Comparison of ENCODE assay signal across 8 mouse cellular contexts in the genomic region with DNA sequence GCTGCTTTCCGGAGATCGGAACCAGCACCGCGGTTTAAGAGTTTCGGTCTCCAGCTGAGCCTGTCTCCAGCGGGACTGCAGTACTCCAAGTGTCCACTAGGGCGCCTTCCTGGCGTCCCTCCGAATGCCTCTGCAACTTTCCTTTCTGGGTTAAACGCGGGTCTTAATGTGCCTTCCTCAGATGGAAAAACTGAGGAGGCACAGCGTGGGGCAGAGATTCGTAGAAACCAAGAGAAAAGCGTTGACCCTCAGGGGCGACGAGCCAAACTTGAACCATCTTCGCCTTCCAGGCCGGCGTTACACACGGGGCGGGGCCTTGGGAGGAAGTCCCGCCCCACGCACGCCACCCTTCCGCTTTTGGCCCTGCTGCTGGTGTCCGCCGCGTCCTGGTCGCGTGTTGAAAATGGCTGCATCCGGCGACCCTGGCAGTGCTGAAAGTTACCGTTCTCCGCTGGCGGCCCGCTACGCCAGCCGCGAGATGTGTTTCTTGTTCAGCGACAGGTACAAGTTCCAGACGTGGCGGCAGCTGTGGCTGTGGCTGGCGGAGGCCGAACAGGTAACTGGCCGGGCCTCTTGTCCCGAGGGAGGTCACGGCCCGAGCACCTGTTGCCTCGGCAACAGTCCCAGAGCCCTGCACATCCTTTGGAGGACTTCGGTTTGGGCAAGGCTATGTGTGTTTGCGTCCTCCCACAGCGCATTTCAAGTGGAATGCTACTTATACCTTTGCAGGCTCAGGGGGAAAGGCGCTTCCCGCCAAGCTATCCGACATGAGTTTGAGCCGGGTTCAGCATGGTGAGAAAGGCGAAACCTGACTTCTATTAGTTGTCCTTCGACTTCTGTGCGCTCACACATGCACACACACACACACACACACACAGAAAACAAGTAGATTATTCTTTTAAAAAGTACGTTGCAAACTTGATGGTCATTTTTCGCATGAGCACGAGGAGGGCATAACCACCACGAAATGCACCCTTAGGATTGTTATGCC. TPM values are rescaled to one million over a fixed set of nuclear protein-coding genes. Genes with fewer than 3 reads are reported as not detected.
A peak's percentile ranks its signal among the peaks of the same experiment; 100 is the strongest.
DNase-seq lines count a peak whose midpoint lies in the region; ATAC-seq lines count a peak whose summit lies in the region.

A gene (plus strand): TSS at position 346 of the 991 bp plus-strand sequence.

- peak; percentile 94 for DNase-seq in R1 (ENCODE audit: low read depth, low spot score)
- DNase-seq in cerebellum, postnatal 25 days, result peak; percentile 91 to 93
- DNase-seq in frontal cortex, postnatal 36 days (ENCODE audit: low spot score in 2 of 2), result peak; percentile 84 to 86
- DNase-seq in left cerebral cortex, adult 11 months (ENCODE audit: low spot score), result peak; percentile 61
- DNase-seq in lung, postnatal 4 days, result peak; percentile 90 to 93
- DNase-seq in retina, postnatal 7 days (ENCODE audit: low read depth, low spot score), result peak; percentile 78
- peak; percentile 72 for DNase-seq in urinary bladder, adult 2 months (ENCODE audit: low spot score)

- ATAC-seq in hindbrain, embryonic 15.5 days (ENCODE audit: low FRiP score, low read depth), result peak; percentile 95

- peaks cover 17% of the 10 kb centered on the region for H3K4me1 ChIP-seq in hindbrain, embryonic 15.5 days (replicated peaks)

- no peaks in the 10 kb centered on the region for H3K27me3 ChIP-seq in hindbrain, embryonic 15.5 days

- H3K4me2 ChIP-seq in hindbrain, embryonic 15.5 days, result peak within 1 kb of the TSS; percentile 82

- peak within 1 kb of the TSS; percentile 64 for H3K9ac ChIP-seq in hindbrain, embryonic 15.5 days

- H3K27ac ChIP-seq in hindbrain, embryonic 15.5 days (replicated peaks), result peak within 1 kb of the TSS; percentile 76

- peaks cover 6% of the 10 kb centered on the region for H3K36me3 ChIP-seq in hindbrain, embryonic 15.5 days

- WGBS in hindbrain, embryonic 15.5 days, result under 1% methylated on average over 63 of the region's 63 CpGs

- H3K9me3 ChIP-seq in hindbrain, embryonic 15.5 days, result no peaks in the 10 kb centered on the region

- peak within 1 kb of the TSS; percentile 73 for H3K4me3 ChIP-seq in hindbrain, embryonic 15.5 days

RNA-seq across cellular contexts. Expression of the gene that starts here (rescaled TPM):
- 113 and 115 TPM in 2 replicates for polyA plus RNA-seq in hindbrain, embryonic 15.5 days (2015; fragmentation: Nextera tagmentation; extraction: Ambion mirVana)
- polyA plus RNA-seq in urinary bladder, adult 2 months (2012; rRNA removed), result 68.8 and 72.9 TPM in 2 replicates

Comparison
In these comparisons a context has a peak if more than half of its experiments do, and no peak if none do; other contexts are left out.
1. Peak in every context shown above with its lines: DNase-seq, ATAC-seq, H3K4me3 ChIP-seq and H3K27ac ChIP-seq.